Mouse (Mus musculus): ENCODE results near the gene Mlc1. TPM values are rescaled to one million over a fixed set of nuclear protein-coding genes. Genes with fewer than 3 reads are reported as not detected.

The Mlc1 gene
- under 1 TPM in 1 of 2 experiments, not detected in 1; 0.10 TPM for total RNA-seq (2021)
- long read RNA-seq, experiment 1: 0 reads
- long read RNA-seq, experiment 2: 0 reads

DNA sequence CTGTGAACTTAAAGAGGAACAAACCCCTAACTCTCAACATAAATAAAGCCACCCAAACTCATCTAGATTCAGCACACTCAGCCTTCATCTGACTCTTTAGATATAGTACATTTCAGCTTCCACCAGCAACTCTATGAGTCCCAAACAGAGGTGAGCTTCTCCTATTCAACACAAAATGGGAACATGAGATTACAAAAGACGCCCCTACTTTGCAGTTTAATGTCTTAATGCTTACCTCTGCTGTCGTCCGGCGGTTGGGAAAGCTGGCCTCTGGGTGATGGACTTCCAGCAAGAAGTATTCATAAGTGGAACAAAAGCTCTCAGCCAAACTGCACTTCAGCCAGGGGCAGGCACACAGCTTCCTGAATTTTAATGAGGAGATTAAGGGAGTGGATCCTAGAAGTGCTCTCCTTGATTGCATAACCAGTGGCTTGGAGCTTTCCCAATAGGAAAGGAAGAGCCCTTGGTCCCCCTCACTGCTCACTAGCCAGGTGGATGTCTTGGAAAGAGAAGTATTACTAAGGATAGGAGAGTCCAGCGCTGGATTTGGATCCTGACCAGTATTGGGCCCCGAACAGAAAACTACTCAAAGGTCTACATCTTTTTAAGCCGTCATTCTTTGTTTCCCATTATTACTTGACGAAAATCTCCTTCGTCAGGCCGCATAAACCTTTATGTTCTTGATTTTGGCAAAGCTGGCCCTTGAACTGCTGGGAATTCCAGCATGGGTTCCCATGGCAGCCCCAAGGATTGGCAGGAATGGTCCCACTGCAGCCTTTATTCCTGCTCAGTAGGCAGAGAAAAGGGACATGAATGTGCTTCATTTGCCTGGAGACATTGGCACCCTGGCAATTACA, at the start of gene Mlc1:
TSS of gene Mlc1 (minus strand) at position 727 of the 857 bp plus-strand sequence.
- DNase-seq: no peak

DNA sequence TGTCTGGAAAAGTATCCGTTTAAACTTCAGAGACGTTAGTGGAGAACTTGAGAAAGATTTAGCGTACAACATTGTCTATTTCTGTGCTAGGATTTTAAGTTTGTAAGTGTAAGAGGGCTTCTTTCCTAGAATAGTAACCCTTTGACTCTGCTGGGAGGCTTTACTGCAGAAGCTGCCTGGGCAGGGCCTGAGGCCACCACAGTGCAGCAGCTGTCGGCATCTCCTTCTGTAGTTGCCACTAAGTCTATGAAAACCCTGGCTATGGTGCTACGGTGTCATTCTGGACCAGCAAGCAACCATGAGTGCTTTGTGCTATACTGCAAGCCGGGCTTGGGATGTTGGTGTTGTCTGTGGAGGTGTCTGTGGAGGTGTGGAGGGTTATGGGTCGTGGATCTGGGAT, 41.7 kb upstream of the Mlc1 start:
- DNase-seq: no peak

DNA sequence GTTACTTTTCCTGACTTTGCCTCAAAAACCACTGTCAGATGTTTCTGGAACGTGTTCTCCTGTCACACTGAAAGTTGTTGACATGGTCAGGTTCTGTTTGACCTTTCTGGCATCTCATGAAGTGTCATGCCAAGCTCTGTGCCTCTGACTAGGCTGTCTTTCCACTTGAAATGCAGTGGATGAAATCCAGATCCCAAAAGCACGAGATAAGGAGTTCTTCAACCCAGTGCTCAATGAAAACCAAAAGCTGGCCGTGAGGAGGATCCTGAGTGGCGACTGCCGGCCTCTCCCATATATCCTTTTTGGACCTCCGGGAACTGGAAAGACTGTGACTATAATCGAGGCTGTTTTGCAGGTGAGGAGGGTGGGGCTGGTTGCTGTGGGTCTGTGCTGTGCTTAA, 41.3 kb upstream of the Mlc1 start:
- DNase-seq: no peak

DNA sequence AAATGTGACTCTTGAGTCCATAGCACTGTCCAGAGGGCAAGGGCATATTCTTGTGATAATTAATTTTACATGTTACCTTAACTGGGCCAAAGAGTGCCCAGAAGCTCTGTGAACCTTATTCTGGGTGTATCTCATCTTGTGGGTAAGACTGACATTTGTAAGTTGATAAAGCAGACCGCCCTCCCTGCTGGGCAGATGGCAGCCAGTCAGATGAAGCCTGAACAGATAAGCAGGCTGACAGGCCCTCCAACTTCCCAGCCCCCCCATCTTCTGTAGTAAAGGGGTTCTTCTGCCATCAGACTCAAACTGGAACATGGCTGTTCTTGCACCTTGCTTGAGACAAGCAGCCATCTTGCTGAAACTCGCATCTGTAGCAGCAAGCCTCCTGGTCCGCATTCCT, 37.9 kb upstream of the Mlc1 start:
- no peak for DNase-seq

DNA sequence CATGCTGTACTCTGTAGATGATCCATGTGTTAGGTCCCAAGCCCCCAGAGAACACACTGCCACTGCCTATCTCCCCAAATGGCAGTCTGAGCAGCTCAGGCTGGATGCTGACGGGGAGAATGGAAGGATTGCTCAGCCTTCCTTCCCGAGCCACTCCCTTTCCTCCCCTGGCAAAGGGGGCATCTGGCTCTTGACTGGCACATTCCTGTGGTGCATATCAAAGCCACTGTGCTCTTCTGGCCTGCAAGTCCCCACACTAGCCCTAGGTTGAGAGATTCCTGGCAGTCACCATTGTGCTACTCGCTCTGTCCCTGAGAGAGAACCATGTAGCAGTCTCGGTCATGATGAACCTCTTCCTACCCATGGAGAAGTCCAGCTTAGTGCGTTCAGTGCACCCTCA, 29.0 kb upstream of the Mlc1 start:
- no peak for DNase-seq

DNA sequence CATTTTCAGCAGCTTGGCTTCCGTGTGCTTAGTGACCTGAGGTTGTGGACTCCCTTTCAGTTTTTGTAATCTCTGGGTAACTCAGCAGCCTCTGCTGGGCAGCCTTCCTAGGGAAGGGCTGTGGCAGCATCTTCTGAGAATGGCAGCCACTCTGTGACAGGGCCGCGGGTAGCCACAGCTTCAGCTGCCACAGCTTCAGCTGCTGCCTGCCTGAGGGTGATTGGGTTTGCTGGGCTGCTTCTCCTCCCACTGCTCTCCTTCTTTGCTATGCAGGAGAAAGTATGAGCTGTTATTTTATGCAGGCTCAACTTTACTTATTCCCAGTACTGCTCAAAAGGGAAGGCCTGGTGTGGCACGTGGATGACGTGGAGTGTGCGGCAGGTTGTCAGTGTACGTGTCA, 28.2 kb upstream of the Mlc1 start:
- DNase-seq: no peak

DNA sequence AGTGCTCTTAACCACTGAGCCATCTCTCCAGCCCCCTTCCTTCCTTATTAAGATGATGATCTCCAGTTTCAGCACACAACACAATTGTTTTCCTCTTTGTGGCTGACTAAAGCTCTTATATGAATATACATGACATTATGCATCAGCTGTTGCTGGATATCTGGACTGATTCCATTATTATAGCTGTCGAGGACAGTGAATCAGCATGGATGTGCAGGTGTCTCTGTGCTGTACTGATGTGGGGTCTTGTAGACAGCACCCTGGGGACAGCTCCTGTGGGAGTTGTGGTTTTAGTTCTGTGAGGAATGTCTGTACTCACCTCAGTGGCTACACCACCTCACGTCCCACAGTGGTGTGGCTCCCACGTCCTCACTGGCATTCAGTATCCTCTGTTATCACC, 22.4 kb upstream of the Mlc1 start:
- DNase-seq: no peak

DNA sequence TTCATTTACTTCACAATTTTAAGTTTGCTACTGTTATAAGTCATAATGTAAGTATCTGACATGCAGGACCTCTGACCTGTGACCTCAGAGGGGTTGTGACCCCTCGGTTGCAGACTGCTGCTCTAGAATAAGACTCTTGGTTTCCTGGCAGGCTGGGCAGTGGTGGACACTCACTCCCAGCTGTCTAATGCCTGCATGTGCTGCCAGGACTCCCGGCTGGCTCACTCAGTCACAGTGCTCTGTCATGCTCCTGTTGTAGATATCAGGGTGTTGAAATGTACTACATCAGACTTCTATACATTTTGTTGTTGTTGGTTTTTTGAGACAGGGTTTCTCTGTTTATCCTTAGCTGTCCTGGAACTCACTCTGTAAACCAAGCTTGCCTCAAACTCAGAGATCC, 21.6 kb upstream of the Mlc1 start:
- DNase-seq: no peak

DNA sequence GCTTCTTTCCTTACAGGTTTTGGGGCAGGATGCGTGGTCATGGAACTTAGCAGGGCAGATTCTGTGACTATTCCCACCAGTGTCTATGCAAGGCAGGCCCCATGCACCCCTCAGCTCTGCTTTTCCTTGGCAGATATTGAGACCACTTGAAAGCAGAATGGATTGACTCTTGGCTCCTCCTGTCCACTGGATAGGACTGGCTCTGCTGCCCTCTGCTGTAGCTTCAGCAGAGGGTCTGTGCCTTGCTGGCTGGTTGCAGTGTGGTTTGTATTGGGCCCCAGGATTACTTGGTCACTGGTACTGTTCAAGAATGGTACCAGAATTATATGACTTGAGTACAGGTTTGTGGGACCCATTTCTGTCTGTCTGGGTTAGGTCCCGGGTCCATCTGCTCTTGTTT, 20.3 kb upstream of the Mlc1 start:
- no peak for DNase-seq

DNA sequence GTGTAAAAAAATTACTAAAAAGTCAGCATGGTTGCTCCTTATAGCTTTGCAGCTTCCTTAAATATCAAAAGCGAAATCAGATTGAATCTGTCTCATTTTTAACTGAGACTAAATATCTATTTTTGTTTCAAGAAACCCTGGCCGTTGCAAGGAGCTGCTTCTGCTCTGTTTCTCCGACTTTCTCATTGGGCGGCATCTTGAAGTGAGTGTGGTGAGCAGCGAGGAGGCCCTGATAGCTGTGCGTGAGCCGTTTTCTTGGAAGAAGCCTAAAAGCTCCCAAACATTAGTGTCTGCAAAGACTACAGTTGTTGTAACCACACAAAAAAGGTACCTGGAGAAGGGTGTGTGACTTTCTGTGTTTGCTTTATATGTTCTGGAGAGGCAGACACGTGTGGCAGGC, 19.8 kb upstream of the Mlc1 start:
- no peak for DNase-seq

DNA sequence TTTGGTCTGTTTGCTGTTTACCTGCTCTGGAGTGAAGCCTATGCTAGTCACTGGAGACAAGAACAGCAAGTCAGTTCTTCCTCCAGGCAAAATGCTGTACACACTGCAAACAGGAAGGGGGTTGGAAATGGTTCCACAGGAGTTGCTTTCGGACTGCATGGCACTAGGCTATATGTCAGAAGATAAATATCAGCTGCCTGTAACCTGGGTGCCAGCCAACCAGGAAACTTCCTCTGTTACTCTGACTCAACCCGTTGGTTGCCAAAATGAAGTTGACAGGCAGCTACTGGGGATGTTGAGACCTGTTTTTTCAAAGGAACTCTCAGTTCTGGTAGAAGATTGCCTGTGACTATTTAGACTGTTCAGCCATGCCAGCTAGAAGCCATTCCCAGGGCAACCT, 10.4 kb upstream of the Mlc1 start:
- no peak for DNase-seq

DNA sequence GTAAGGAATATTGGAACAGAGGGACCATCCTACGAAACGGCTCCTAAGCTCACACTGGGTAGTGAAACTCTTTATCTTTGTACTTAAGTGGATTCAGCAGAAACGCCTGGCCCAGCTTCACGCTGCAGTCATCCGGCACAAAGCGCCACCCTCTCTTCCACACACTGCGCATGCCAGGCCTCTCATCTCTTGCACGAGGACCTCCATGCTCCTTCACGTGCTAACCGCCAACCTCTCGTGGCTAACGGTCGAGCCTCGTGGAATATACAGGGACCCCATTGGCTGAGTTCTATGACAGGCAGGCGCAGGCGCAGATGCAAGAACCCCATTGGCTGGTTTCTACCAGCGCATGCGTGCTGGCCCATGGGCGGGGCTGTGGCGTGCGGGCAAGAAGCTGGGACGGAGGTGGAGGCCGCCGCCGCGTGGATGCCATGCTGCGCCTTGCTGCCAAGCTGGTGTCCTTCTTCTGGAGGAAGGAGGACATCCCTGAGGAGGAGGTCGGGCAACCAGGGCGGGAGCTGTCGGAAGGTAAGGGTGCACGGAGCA, 3.8 kb upstream of the Mlc1 start, which contains the start of gene Mov10l1:
TSS of gene Mov10l1 (plus strand) at position 376 of the 546 bp plus-strand sequence.
- no peak for DNase-seq

DNA sequence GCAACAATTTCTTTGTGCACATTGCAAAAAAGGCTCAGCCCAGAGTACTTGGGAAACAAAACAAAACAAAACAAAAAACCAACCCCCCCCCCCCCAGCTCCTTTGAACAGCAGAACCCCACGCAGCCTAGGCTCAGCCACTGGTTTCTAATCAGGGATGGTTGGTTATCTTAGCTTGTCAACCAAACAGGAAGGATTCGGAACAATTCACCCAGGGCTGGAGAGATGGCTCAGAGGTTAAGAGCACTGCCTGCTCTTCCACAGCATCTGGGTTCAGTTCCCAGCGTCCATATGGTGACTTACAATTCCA, 285 bp upstream of the Mlc1 start:
- no peak for DNase-seq

DNA sequence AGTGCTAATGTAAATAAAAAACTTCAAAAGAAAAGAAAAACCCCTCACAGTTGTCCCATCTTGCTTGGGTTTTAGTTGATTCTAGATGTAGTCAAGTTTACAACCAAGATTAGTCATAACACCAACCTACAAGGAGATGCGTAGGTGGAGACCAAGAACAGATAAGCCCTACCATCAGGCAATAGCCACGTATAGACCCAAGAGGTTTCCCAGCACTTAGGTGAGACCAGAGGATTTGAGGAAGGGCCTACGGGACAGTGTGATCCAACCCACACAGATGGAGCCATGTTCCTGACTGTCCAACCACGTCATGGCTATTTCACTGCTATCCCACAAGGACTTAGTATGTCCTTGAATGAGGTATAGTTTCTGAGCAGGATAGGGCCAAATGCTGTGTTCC, 6.5 kb downstream of the Mlc1 start:
- no peak for DNase-seq

DNA sequence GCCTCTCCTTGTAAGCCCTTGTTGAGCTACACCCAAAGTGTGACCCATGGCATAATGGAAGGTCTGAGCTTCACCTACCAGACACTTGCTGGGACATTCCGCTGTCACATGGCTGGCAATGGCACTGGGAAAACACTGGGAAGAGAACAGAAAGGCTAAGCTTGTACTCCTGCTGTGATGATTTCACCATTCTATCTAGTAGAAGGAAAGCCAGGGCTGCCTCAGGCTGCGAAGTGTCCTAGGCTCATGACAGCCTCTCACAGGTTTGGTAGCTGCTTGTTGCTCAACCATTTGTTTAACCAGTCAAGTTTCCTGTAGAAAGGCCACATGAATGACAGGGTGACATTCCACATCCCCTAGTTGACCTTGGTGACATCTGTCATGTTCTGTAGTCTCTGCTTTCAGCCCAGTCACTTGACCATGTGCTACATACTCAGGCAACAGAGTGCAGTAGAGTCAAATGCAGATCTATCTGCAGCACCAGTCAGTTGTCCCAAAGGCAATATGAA, 14.7 kb downstream of the Mlc1 start:
- no peak for DNase-seq

DNA sequence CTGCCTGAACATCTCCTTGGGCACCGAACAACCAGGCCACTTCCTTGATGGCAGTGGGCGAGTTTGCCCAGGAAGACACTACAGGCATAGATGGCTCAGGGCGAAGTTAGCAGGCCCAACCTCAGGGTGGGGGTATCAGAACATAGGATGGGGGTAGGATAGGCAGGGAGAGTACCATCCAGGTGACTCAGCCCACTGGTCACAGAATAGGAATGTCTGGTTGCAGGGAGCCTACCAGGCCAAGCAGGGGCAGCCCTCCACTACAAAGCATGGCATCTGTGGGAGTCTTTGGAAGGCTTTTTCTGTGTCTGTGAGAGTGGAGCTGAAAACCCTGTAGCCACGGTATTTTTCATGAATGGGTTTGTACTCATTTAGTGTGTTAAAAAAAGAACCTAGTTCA, 21.3 kb downstream of the Mlc1 start:
- DNase-seq: no peak

DNA sequence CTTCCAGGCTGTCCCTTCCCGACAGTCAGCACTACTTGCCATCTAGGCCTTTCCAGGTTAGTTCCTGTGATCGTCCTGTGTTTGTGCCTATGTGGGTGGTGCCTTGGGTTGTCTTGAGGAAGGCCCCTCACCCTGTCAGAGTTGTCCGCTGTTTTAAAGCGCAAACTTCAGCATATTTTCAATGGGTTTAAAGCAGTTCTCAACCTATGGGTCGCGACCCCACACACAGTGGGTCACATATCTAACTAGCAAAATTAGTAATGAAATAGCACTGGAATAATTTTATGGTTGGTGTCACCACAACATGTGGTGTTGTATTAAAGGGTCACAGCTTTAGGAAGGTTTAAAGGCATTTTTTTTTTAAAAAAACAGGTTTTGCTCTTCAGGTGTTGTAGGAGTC, 23.5 kb downstream of the Mlc1 start:
- DNase-seq: no peak

DNA sequence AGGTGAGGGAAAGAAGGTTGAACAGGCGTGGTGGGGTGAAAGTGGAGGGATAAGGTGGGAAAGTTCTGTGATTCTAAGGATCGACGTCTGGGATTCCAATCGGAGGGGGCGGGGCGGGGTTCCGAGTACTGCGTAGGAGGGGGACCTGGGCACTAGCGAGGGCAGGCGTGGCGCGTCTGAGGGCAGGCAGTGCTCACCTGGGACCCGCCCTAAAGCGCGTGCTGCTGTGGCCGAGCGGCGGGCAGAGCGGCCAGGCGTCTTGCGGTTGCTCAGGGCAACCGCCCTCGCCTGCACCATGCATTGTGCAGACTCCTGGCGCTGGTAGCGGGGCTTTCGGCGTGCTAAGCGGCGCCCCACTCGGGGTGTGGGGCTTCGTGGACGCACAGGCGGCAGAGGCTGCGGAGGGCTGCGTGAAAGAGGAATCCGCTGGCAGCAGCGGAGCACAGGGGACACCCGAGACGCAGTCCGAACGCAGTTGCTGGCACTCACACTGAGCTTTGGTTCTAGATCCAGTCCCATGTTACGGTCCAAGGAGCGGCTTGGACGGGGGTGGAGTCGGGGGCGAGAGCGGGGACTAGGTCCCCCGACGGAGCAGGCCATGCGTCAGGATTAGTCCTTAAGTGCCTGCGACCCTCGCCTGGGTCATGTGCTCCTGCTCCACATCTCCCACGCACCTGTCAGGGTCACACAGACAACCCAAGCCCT, 24.3 kb downstream of the Mlc1 start, which contains the start of gene Ttll8:
TSS of gene Ttll8 (minus strand) at position 51 of the 705 bp plus-strand sequence.
- DNase-seq: no peak

DNA sequence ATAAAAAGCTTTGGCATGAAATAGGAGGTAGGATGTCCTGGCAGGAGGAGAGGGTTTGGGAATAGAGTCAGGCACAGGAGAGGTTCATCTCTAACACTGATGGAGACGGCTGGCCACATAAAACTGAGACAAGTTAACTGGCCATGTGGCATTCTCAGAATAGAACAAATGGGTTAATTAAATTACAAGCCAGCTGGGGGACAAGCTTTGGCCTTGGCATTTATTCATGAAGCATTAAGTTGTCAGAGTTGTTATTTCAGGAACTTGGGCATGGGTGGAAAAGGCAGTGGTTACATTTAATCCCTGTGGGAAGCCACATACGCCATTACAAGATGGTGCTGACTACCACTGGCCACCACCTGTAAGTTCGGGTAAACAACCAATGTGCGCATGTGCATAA, 27.6 kb downstream of the Mlc1 start:
- no peak for DNase-seq

DNA sequence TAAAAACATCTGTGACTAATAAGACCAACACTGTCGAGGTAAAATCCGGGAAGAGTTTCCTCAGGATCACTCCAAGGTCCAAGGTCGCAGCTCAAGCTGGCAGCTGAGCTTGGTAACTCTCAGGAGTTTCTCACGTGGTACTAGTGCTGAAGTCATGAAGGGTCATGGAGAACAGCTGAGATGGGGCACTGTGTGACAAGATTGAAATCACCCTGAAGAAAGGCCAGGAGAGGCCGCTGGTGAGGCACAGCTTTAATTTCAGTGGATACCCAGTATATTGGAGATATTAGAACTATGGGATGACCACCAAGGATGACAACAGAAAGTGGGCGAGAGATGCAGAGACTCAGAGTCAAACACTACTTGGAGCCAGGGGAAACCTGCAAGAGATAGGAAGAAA, 32.0 kb downstream of the Mlc1 start:
- no peak for DNase-seq

DNA sequence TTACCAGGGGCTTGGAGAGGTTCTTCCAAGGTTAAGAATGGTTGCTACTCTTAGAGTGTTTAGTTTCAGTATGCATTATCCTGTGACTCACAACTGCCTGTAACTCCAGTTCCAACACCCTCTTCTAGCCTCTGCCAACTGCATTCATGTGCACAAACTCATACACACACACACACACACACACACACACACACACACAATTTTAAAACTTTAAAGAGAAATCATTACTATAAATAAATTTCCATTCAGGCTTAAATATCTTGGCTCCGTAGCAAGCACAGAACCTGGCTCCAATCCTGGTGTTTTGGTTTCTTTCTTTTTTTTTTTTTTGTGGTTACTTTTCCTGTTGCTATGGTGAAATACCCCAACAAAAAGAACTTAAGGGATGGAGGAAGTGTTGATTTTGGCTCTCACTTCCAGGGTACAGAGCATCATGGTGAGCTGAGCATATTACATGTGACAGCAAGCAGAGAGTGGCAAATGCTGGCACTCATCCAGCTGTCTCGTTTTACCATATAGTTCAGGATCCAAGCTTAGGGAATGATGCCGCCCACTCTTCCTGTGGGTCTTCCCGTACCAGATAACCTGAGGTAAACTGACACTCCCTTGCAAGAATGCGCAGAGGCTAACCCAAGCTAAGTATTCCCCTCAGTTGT, 34.8 kb downstream of the Mlc1 start:
- DNase-seq: no peak

DNA sequence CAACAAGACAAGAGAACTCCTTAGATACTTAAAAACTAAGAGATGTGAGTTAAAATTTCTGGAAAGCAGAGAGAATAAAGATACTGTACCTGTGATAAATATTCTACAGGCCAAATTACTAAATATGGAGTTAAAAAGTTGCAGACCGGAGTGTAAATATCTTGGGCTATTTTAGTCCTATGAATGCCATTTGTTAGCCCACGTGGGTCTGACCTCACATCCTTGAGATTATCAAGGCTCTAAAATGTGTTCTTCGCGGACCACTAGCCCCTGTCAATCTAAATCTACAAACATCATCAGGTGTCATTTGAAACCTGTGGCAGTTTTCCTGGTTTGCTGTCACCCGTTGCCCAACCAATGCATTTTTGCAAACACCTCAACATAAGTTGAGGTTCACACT, 36.0 kb downstream of the Mlc1 start:
- no peak for DNase-seq

DNA sequence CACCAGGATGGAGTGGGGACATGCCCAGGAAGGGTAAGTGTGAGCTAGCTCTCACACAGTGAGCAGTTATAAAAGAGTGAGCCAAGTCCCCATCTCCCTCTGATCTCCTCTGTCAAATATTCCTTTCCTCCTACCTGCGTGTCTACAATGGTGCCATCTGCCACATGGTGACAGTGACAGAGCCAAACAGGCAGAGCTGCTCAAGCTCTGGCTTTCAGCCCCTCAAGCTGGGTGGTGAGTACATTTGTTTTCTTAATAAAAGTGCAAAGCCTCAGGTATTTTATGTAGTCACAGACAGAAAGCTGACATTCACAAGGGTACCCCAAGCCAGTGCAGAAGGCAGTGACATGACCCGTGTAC, 41.5 kb downstream of the Mlc1 start:
- no peak for DNase-seq

Measured in gastrocnemius, postnatal 25 days (tissue).